Mouse (Mus musculus): ENCODE measurements at regions not wholly inside any gene's neighbourhood (a gene's known extent, or its start where the extent isn't known, plus 50 kb on each side); places are given as distances from the start of the nearest gene placed in this dataset.

DNA sequence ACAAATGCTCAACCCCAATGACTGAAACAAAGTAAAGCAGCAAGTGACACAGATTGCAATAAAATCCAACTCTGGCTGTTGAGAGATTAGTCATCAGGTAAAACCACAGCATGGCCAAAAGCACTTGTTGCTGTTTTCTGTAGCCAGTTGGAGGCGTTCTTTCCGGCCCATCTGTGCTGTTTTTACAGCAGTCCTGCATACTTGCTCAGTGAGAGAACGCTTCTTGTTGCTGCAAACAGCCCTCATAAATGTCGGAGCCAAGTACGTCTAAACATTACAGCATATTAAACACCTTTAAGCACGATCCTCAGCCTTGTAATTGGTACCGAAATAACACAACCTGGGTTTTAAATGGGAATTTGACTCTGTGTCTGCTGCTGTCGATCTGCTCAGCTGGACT lies 65.6 kb upstream of the Hs3st3a1 start:
- WGBS = 82% methylated on average over 8 of the region's 8 CpGs

GRCm38 (mm10) chr11:64335456-64335855 lies 99.7 kb upstream of the Hs3st3a1 start:
- WGBS = 72% methylated on average over 11 of the region's 11 CpGs
- Histone ChIP-seq H3K4me1 (ENCODE audit: control insufficient read depth, insufficient read depth, low read length) (no peaks in the 10 kb centered on the region), H3K4me3 (replicated peaks; ENCODE audit: extremely low read depth, low read depth, low read length) (no peak overlapping the region)
- no peak for DNase-seq
- TF ChIP-seq POLR2A (IDR thresholded peaks at IDR 0.05; ENCODE audit: borderline replicate concordance, extremely low read depth, low read depth, low read length) (no peak), CTCF (IDR thresholded peaks at IDR 0.05; ENCODE audit: insufficient read depth, low read length) (no peak)

More for the DNA sequence above, 65.6 kb upstream of the Hs3st3a1 start:
- no peak for TF ChIP-seq POLR2A (IDR thresholded peaks at IDR 0.05; ENCODE audit: borderline replicate concordance, extremely low read depth, low read depth, low read length)
- no peak for TF ChIP-seq CTCF (IDR thresholded peaks at IDR 0.05; ENCODE audit: insufficient read depth, low read length)
- no peaks in the 10 kb centered on the region for H3K4me1 ChIP-seq (ENCODE audit: control insufficient read depth, insufficient read depth, low read length)
- no peak overlapping the region for H3K4me3 ChIP-seq (replicated peaks; ENCODE audit: extremely low read depth, low read depth, low read length)
- no peak for DNase-seq

DNA sequence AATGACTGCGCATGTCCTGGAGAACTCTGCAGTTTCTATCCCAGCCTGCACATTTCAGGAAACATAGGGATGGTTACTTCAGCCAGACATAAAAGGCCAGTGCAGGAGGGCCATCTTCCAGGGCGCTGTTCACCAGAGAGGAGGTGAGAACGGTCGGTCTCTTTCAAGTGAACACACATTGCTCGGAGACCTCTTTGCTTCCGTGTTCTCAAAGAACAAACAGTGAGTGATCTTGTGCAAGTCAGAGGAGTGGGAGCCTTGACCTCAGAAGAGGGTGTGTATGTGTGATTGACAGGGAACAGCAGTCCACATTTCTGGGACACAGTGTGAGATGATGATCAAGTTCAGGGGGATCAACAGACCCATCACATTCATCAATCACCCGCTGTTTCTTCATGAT lies 102.7 kb upstream of the Hs3st3a1 start:
- DNase-seq = no peak
- Histone ChIP-seq H3K4me3 (replicated peaks; ENCODE audit: extremely low read depth, low read depth, low read length) (no peak overlapping the region), H3K4me1 (ENCODE audit: control insufficient read depth, insufficient read depth, low read length) (no peaks in the 10 kb centered on the region)
- WGBS = 60% methylated on average over 7 of the region's 7 CpGs
- TF ChIP-seq POLR2A (IDR thresholded peaks at IDR 0.05; ENCODE audit: borderline replicate concordance, extremely low read depth, low read depth, low read length) = no peak
- TF ChIP-seq CTCF (IDR thresholded peaks at IDR 0.05; ENCODE audit: insufficient read depth, low read length) = no peak

DNA sequence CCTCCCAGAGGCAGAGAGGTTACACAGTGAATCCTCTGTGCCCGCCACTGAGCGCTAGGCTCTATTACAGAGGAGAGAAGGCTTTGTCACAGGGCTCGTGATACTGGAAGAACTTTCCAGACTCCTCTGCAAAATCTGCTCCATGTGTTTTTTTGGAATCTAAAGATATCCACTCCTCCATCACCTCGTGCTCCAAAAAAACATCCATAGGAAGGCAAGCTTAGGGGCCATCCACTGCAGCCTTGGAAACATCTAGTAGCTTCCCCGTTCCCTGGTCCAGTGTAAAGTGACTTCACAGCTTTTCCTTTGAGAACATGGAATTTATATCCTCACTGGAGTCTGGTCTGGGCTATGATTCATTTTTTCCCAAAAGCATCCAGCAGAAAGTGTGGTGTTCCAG lies 103.3 kb upstream of the Hs3st3a1 start:
- 88% methylated on average over 5 of the region's 5 CpGs for WGBS
- TF ChIP-seq POLR2A (IDR thresholded peaks at IDR 0.05; ENCODE audit: borderline replicate concordance, extremely low read depth, low read depth, low read length) (no peak), CTCF (IDR thresholded peaks at IDR 0.05; ENCODE audit: insufficient read depth, low read length) (no peak)
- no peak overlapping the region for H3K4me3 ChIP-seq (replicated peaks; ENCODE audit: extremely low read depth, low read depth, low read length)

GRCm38 (mm10) chr11:64329129-64329528 lies 106.0 kb upstream of the Hs3st3a1 start:
- H3K4me1 ChIP-seq (ENCODE audit: control insufficient read depth, insufficient read depth, low read length) = no peaks in the 10 kb centered on the region
- WGBS = 24% methylated on average over 3 of the region's 3 CpGs
- no peak overlapping the region for H3K4me3 ChIP-seq (replicated peaks; ENCODE audit: extremely low read depth, low read depth, low read length)
- DNase-seq = no peak
- TF ChIP-seq CTCF (IDR thresholded peaks at IDR 0.05; ENCODE audit: insufficient read depth, low read length) (no peak), POLR2A (IDR thresholded peaks at IDR 0.05; ENCODE audit: borderline replicate concordance, extremely low read depth, low read depth, low read length) (no peak)

More for the DNA sequence above, 103.3 kb upstream of the Hs3st3a1 start:
- H3K4me1 ChIP-seq (ENCODE audit: control insufficient read depth, insufficient read depth, low read length) = no peaks in the 10 kb centered on the region
- no peak for DNase-seq

DNA sequence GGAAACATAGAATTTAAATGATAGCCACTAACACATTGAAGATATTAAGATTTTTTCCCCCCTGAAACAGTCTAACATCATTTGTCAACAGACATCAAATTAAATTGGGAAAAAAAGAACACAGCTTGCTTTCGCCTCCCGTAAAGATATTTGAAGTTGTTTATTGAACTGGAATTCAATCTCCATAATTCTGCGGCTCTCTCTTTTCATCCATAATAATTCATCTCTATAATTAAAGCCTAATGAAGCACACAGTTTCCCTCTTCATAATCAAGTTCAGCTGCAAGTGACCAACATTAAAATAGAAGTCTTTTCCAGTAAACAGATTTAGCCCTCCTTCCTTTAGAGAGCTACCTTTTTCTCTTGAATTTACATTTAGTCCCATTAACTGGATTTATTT lies 107.4 kb upstream of the Hs3st3a1 start:
- WGBS = 93% methylated on average over 3 of the region's 3 CpGs
- no peak for DNase-seq
- Histone ChIP-seq H3K4me3 (replicated peaks; ENCODE audit: extremely low read depth, low read depth, low read length) (no peak overlapping the region), H3K4me1 (ENCODE audit: control insufficient read depth, insufficient read depth, low read length) (no peaks in the 10 kb centered on the region)
- TF ChIP-seq POLR2A (IDR thresholded peaks at IDR 0.05; ENCODE audit: borderline replicate concordance, extremely low read depth, low read depth, low read length) (no peak), CTCF (IDR thresholded peaks at IDR 0.05; ENCODE audit: insufficient read depth, low read length) (no peak)

DNA sequence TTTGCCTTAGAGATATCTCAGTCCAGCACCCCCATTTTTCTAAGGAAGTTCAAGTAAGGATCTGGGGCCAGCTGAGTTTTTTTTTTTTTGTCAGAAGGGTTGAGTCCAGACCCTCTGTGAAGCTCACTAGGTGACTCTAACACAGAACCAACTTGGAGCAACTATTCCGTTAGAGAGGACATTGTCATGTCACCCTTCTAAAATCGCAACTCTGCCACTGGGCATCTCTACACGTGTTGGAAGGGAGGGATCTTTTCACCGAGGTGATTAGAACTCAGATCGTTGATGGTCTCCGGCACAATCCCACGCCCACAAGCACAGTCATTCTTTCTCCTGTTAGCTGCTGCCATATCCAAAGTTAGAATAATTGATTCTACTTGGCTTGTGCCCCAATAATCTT lies 108.5 kb upstream of the Hs3st3a1 start:
- 90% methylated on average over 7 of the region's 7 CpGs for WGBS
- no peak for TF ChIP-seq CTCF (IDR thresholded peaks at IDR 0.05; ENCODE audit: insufficient read depth, low read length)
- no peak for TF ChIP-seq POLR2A (IDR thresholded peaks at IDR 0.05; ENCODE audit: borderline replicate concordance, extremely low read depth, low read depth, low read length)
- DNase-seq = no peak
- Histone ChIP-seq H3K4me3 (replicated peaks; ENCODE audit: extremely low read depth, low read depth, low read length) (no peak overlapping the region), H3K4me1 (ENCODE audit: control insufficient read depth, insufficient read depth, low read length) (no peaks in the 10 kb centered on the region)

DNA sequence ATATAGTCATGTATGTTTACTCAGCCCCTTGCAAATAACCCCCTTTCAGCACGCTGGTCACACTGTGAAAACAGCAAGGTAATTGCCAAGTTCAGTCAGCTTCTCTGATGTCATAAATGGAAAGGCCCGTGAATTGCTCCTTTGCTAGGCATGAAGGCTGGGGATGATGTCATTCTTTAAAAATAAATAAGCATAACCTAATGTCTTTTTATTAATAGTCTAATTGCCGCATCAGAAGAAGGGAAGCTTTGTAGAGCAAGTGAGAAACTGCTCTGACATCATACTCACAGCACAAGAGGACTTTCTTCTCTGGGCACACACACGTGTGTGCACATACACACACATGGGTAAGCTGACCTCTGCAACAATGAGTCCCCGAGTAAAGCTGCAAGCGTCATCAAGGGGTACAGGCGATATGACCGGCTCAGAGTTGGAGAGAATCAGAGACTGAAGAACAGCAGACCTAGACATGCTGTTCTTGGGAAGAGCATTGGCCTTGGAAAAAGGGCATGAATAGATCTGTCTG lies 113.2 kb upstream of the Hs3st3a1 start:
- 78% methylated on average over 8 of the region's 8 CpGs for WGBS
- Histone ChIP-seq H3K4me1 (ENCODE audit: control insufficient read depth, insufficient read depth, low read length) (no peaks in the 10 kb centered on the region), H3K4me3 (replicated peaks; ENCODE audit: extremely low read depth, low read depth, low read length) (no peak overlapping the region)
- TF ChIP-seq CTCF (IDR thresholded peaks at IDR 0.05; ENCODE audit: insufficient read depth, low read length) = no peak
- DNase-seq = no peak

GRCm38 (mm10) chr11:64317458-64317857 lies 117.7 kb upstream of the Hs3st3a1 start:
- Histone ChIP-seq H3K4me3 (replicated peaks; ENCODE audit: extremely low read depth, low read depth, low read length) (no peak overlapping the region), H3K4me1 (ENCODE audit: control insufficient read depth, insufficient read depth, low read length) (no peaks in the 10 kb centered on the region)
- WGBS = 82% methylated on average over 6 of the region's 6 CpGs
- TF ChIP-seq POLR2A (IDR thresholded peaks at IDR 0.05; ENCODE audit: borderline replicate concordance, extremely low read depth, low read depth, low read length) (no peak), CTCF (IDR thresholded peaks at IDR 0.05; ENCODE audit: insufficient read depth, low read length) (no peak)
- no peak for DNase-seq

GRCm38 (mm10) chr11:64314997-64315396 lies 120.1 kb upstream of the Hs3st3a1 start:
- Histone ChIP-seq H3K4me1 (ENCODE audit: control insufficient read depth, insufficient read depth, low read length) (no peaks in the 10 kb centered on the region), H3K4me3 (replicated peaks; ENCODE audit: extremely low read depth, low read depth, low read length) (no peak overlapping the region)
- 70% methylated on average over 5 of the region's 5 CpGs for WGBS
- TF ChIP-seq POLR2A (IDR thresholded peaks at IDR 0.05; ENCODE audit: borderline replicate concordance, extremely low read depth, low read depth, low read length) (no peak), CTCF (IDR thresholded peaks at IDR 0.05; ENCODE audit: insufficient read depth, low read length) (no peak)
- no peak for DNase-seq
